Mouse (Mus musculus) gonadal fat pad, adult 2 months (tissue): ENCODE results near the gene Nfu1. TPM values are rescaled to one million over a fixed set of nuclear protein-coding genes. Genes with fewer than 3 reads are reported as not detected.
"Not testable (repeated sequence)": the region's sequence is repeated elsewhere in the genome, so short reads cannot be mapped to it uniquely, and the experiment has no call there.

Source experiments
- DNase-seq: peaks from one replicate; pipeline ENCODE4 v3.0.0-alpha.2; 2012; ENCODE audit warnings: low read depth
- polyA plus RNA-seq: library from polyadenylated mRNA; depleted of rRNA; stranded (reverse); fragments of >200 nt; gene quantifications from 2 replicates; pipeline ENCODE4 v1.2.3, GENCODE M21; 2012

Nfu1 gene
- polyA plus RNA-seq, 1 experiment = 60.8 TPM

DNA sequence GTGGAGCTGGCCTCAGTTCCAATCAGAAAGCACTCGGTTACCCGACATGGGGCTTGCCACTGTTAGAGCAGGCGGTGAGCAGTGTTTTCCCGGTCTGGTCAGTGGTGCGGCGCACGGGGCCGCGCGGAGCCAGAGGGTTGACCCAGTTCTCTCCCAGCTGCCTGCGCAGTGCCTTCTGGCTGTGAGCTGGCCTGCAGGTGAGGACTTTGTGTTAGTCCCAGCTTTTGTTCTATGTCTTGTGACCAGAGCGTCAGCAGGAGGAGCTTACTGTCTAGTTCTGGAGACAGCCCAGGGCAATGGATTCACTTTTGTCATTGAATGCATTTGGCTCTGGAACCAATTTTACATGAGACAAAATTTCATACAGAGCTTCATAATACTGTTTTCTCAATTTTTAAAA lies 12.8 kb downstream of the Nfu1 start:
- DNase-seq = no peak

DNA sequence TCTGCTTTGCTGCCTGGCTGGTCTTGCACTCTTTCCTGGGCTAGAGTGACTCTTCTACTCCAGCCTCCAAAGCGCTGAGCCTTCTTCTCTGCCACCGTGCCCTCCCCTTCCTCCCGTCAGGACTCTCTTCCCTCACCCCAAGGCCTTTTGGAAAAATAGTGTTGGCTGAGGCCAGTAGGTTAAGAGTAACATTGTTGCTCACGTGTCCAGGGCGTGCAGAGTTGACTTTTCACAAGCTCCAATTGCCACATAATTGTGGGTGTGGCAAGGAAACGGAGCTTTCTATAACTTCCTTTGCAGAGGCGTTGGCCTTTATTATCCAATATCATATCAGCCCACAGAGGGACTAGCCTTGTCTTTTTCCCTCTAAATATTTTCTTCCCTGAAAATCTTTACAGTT lies 17.9 kb downstream of the Nfu1 start:
- peak; percentile 70 for DNase-seq

DNA sequence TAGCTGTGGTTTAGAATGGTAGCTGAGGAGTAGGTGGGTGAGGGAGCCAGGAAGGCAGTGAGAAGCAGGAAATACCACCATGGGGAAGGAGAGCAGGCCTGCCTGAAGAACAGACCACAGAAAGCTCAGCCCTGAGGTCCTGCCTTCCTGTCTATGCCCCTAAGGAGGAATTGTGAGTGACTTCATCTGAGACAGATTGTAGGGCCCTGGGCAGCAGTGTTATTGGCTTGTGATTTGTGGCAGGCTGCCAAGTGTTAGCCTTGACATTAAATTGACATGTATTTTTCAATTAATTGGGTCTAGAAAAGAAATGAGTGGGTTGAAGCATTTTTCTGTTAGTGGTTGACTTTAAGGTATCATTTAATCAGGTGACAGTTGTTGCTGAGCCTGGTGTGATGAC lies 19.8 kb downstream of the Nfu1 start:
- no peak for DNase-seq

DNA sequence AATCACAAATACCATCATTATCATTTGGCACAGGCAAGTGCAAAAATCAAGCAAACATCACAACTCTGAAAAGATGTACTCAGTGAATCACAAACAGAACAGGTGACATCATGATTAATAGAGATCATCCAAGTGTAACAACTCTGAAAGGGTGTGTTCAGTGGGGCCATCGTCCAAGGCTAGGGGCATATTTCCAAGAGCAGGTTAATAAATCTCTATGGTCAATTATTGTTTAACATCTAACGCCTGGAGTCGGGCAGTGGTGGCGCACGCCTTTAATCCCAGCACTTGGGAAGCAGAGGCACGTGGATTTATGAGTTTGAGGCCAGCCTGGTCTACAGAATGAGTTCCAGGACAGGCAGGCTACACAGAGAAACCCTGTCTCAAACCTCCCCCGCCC lies 22.3 kb downstream of the Nfu1 start:
- not testable (repeated sequence) for DNase-seq

DNA sequence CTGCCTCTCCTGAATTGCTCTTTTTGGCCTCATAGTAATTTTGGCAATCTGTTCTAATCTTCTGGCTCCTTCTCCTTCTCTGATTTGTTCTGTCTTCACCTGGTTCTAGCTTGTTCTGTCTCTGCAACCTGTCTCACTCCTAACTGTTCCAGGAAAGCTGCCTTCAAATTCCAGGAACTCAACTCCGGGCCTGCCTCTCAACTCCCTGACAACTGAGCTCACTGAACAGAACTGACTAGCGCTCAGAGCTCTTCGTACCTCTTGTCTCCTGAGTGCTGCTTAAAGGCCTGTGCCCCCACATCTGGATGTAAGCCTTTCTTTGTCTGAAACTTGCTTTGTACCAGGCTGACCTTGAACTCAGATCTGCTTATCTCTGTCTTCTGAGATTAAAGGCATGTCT lies 23.4 kb downstream of the Nfu1 start:
- no peak for DNase-seq

DNA sequence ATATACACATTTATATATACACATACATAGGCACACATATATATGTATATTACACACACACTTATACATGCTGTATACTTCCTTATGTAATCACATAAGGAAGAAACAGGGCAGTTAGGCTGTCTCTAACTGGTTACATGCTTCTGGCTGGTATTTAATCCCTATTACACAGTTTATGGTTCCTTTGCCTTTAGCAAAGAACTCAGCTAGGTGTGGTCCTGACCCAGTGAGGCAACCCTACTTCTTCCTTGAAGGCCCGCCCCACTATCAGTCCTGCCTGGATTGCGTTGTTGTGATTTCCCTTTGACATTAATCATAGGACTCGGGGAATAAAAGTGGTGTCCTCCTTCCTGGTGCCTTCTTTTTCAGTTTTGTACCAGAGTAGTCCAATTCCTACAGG lies 25.4 kb downstream of the Nfu1 start:
- DNase-seq = peak; percentile 14

DNA sequence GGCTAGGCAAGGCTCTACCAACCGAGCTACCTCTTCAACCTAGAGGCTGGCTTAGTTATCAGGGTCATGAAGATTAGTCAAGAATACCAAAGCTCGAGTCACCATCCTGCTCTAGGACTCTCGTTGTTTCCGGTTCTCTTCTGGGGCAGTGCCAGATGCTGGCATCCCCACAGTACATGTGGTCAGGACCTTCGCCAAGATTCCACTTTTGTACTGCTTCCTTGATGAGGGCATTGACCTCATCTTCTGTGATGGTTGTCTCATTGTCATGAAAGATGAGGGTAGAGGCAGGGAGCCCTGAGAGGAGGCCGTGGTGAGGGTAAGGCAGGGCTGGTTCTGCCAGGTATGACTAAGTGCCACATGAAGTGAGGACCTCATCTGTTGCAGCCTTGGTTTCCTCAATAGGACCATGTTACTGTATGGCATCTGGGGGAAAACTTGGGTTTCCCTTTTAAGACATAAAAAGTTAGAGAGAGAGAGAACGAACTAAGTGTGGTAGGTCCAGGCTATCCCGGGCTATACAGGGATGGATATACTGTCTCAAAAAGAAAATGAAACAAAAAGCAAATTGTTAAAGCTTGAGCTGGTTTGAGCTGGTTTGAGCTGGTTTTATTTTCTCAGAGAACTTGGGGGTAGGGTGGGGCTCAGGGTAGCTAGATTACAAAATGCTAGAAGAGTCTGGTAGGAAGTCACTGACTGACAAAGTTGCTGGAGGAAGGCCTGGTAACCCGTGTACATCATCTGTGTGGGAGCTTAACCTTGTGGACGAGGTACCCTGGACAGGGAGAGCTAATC lies 29.0 kb downstream of the Nfu1 start:
- no peak for DNase-seq

DNA sequence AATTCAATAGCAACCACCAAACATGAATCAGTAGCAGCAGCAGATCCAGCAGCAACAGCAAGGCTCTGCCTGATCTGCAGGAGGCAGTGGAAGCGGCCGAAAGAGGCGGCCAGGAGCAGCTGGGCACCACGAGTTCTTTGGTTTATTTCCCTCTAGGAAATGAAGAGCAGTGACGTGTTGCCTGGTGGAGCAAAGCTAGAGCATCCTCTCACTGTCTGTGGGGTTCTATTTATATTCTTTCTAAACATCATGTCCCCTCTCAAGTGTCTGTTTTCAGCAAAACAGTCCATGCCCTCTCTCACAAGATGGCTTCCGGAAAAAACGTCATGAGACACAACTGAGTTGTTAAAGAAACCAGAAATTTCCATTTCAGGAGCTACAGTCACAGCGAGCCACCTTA lies 30.1 kb downstream of the Nfu1 start:
- no peak for DNase-seq

DNA sequence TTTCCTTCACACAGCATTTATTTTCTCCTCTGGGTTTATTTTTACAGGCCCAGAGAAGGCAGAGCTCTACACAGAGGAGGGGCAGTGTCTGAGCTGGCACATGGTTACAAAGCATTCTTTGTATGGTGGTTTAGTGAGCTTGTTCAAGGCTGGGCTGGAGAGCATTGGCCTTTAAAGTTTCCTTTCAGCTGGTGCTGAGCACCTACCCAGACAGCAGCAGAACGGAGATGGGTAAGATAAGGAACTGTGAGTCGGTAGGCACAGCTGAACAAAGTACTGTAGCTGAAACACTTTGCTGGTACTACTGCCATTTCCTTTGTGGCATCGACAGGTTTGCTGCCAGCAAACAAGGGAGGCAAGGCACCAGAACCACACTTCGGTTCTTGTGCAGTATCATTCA lies 31.9 kb downstream of the Nfu1 start:
- no peak for DNase-seq

DNA sequence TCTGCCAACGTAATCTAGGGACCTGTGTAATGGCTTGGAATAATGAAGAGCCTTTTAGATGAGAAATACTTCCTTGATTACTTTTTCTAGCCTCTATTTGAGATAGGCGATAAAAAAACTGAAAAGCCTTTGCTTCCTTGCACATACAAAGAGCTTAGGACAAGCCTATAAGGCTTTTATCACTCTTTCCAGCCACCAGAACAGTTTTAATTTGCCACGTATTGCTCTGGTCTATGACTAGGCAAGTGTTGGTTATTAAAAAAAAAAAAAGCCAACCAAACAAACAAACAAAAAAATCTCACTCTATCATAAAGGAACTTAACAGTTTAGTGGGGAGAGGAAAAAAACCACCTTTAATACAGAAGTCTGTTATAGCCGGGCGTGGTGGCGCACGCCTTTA lies 32.4 kb downstream of the Nfu1 start:
- no peak for DNase-seq

DNA sequence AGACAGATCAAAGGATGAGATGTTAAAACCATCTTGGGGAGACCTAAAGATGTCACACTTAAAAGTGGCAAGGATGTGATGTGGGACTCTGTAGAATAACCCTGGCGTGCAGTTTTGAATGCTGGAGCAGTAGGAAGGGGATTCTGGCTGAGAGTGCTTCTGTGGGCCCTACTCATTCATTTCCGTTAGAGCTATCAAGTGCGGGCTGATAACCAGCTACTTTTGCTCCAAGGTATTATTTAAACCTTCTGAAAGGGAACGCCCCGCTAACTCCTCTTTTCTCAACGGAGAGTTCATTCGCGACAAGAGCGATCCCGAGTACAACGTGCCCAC lies 32.9 kb downstream of the Nfu1 start:
- DNase-seq = no peak

DNA sequence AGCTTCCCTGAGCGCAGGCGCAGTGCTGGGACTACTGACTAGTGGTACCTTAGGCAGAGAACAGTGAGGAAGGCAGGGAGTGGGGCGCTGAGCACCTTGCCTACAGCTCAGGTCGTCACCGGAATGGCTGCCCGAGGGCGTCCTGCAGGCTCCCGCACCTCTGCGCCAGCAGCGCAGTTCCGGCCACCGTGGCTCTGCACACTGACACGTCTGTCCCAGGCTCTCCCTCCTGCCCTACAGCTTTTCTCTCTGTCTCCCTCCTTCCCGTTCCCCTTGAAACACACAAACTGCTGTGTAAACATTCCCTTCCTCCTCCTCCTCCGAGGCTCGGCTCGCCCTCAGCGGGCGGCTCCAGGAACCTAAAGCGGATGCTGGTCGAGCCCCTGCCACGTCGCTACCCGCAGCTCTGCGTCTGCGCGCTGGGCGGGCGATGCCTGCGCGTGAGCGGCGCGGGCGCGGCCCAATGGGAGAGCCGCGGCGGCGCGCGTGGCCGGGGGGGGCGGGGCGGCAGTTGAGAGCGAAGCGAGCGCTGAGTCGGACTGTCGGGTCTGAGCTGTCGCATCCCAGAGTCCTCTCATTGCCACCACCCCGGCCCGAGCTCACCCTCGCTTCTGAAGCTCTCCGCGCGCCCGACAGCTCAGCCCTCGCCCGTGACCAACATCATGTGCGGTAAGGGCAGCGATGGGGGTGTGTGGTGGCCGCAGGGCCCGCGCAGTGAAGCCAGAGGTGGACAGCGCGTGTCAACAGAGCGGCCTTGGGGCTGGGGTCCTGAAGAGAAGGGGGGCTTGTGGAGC lies 33.5 kb downstream of the Nfu1 start, which contains the start of gene Gfpt1:
Gene Gfpt1 (plus strand): TSS at position 510 of the 794 bp plus-strand sequence.
- DNase-seq = no peak

DNA sequence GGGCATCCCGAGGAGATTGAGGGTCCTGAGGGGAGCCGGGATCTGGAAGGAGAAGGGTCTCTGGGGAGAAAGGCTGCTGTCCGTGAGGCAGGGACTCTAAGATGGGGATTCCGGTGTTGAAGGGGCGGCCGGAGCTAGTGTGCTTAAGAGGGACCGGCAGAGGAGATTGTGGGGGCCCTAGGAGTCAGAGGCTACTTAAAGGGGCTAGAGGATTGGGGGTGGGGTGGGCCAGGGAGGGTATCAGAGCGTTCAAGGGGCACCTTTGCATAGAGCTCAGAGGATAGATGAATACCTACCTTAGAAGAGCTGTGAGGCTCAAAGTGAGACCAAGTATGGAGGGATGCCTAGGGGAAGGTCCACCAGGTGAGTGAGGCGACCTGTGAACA lies 34.1 kb downstream of the Nfu1 start:
- DNase-seq = no peak

DNA sequence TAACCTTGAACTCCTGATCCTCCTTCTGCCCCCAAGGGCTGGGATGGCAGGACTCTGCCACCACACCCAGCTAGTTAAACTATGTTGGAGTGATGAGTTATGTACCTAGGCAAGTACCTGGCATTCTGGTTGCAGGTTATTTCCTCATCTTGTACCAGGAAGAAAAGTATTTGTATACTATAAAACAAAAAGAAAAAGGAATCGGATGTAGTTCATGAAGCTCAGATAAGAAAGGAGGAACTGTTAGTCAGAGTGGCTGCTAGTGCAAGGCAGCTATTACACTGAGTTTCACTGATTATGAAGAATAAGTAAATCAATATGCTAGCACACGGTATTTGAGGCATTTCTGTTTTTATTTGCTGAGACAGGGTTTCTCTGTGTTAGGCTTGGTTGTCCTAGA lies 35.9 kb downstream of the Nfu1 start:
- no peak for DNase-seq

DNA sequence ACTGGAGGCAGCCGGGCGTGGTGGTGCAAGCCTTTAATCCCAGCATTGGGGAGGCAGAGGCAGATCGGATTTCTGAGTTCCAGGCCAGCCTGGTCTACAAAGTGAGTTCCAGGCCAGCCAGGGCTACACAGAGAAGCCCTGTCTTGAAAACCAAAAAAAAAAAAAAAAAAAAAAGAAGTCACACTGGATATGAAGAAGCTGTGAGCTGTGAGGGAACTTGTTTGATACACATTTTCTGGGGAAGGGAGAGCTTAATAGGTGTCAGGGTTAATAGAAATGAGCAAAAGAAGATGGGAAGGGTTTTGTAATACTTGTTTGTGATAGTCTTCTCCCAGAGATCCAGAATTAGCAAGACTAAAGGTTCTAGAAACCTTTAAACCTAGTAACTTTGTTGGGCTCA lies 36.5 kb downstream of the Nfu1 start:
- no peak for DNase-seq

DNA sequence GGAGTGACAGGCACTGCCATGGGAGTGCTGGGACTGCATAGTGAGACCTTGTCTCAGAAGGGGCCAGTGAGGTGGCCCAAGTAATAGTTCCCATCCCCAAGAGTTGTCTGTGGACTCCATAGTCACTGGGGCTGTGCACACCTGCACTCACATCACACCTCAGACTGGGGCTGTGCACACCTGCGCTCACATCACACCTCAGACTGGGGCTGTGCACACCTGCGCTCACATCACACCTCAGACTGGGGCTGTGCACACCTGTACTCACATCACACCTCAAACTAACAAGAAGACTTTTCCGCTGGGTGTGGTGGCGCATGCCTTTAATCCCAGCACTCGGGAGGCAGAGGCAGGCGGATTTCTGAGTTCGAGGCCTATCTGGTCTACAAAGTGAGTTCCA lies 39.7 kb downstream of the Nfu1 start:
- not testable (repeated sequence) for DNase-seq

DNA sequence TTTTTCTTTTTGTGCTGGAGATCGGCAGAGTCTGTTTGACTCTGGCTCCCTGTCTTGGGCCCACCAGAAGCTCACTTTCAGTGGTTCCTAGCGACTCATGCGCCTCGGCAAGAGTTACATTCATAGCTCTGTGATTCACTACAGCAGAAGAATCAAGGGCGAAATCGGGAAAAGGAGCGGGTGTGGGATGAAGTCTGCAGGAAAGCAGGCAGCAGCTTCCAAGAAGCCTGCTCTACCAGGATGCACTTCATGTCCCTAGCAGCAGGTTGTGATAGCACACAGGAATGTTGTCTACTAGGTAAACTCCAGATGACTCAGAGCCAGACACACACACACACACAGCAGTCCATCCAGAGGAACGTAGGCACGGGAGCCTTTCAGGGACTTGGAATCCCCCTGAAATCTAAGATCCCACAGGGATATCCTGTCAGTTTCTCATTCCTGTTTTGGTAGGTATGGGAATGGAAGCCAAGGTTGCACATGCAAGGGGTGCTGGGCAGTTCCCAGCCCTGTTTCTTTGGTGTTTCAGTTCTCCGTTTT lies 42.9 kb downstream of the Nfu1 start:
- no peak for DNase-seq

DNA sequence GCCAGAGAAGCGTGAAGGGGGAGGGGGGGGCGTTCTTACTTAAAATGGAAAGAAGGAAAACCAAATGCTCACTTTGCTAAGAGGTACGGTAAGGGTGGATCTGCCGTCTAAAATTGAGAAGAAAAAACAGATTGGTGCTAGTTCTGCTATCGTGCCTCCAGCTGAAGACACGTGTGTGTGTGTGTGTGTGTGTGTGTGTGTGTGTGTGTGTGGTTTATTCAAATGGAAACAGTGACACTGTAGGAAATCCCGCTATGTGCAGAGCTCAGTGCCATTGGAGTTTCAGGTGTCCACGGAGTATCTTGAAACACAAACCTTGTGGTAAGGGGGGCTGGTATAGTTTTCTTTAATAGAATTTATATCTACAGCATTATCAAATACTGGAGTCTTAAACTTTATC lies 45.2 kb downstream of the Nfu1 start:
- DNase-seq = no peak

DNA sequence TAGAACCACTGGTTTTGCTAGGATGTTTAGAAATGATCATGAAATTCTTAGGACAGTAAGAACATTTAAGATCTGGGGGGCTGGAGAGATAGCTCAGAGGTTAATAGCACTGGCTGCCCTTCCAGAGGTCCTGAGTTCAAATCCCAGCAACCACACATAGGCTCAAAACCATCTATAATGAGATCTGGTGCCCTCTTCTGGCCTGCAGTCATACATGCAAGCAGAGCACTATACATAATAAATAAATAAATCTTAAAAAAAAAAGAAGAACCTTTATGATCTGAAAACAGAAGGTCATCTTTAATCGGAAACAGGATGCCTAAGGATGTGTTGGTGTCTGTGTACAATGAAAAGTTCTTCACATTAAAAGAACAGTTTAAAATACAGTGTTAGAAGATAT lies 50.7 kb downstream of the Nfu1 start:
- DNase-seq = no peak

DNA sequence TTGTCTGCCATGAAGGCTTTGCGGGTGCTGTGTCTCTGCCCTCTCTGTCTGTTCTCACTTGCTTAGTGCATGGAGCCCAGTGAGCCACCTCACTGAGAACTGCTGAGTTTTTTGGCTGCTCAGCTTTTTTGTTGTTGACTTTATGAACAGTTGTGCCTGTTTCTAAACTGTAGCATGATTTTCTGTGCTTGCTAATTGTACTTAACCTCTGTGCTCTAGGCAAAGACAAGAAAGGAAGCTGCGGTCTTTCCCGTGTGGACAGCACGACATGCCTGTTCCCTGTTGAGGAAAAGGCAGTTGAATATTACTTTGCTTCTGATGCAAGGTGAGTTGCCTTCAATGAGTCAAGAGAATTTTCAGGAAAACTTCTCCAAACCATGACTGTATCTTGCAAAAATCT lies 54.5 kb downstream of the Nfu1 start:
- no peak for DNase-seq

DNA sequence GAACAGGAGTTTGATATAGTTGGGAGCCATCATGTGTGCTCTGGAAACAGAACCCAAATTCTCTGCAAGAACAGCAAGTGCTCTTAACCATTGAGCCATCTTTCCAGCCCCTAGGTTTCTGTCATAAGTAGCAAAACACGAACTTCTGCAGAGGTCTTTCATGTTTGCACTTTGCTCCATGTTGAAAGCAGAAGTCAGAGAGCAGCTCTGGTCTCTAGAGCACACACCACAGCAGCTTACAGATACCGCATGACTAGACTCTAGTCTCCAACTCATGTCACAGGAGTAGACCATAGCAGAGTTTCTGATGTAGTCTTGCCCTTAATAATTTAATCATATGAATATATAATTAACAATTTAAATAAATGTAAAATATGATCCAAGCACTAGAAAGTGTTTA lies 59.2 kb downstream of the Nfu1 start:
- no peak for DNase-seq

DNA sequence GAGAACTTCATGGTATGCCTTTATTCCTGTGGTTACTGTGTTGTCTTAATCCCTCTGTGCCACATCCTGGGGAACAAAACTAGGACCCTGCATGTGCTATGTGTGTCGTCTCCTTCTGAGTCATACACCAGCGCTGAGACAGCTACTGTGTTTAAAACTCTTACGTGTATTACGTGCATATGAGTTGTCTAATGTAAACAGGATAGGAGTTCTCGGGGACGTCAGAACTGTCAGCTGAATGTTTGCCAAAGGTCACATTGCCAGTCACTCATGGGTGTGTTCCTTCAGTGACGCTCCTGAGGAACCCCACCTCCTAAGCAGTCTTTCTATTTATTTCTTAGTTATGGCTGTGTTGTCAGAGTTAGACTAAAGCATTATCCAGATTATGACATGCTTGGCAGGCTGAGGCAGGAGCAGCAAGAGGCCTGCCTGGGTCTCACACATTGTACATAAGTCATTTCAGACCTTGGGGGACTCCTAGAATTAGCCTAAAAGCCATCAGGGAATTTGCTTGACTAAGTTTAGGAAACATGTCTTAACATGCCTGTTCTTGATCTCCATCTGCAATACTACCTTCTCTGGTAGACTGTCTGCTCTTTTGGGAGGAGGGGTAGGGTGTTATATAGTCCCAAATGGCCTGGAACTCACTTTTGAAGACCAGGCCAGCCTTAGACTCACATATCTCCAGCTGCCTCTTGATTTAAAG lies 60.3 kb downstream of the Nfu1 start:
- no peak for DNase-seq

DNA sequence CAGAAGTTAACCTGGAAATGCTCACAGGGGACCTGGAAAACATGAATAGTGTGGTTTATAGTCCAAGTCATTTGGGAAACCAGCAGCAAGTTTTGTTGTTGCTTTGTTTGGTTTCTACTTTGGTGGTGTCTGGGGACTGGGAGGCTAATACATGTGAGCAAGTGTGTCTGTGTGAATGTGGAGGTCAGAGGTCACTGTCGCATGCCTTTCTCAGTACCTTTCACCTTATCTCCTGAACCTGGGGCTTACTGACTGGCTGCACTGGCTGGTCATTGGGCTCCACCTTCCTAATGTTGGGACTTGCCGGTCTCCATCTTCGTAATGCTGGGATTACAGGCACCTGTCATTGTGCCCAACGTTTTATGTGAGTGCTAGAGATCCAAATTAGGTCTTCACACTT lies 61.6 kb downstream of the Nfu1 start:
- no peak for DNase-seq
